Mouse (Mus musculus) layer of hippocampus, postnatal 36 days (tissue): ENCODE measurements at regions not wholly inside any gene's neighbourhood (a gene's known extent, or its start where the extent isn't known, plus 50 kb on each side); places are given as distances from the start of the nearest gene placed in this dataset.

ENCODE experiments used
- DNase-seq, 2 experiments: peaks; one replicate each; pipeline ENCODE4 v3.0.0; 2022

DNA sequence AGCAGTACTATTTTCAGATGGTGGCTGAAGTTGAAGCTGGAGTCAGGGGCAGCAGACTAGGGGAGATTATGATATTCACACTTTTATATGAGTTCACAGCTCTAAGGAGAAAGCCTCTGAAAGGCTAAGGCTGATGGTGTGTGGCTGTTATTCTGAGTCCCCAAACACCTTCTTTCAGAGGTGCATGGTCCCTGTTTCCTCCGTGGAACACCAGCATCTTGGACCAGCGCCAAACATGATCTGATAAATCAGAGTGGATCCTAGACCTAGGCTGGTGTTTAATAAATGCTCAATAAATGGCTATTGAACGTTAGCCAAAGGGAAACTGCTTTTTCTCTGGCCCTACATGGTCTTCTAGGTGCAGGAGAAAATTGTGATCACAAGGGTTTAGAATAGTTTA, 269.2 kb downstream of the Agtpbp1 start:
- no peak for DNase-seq

DNA sequence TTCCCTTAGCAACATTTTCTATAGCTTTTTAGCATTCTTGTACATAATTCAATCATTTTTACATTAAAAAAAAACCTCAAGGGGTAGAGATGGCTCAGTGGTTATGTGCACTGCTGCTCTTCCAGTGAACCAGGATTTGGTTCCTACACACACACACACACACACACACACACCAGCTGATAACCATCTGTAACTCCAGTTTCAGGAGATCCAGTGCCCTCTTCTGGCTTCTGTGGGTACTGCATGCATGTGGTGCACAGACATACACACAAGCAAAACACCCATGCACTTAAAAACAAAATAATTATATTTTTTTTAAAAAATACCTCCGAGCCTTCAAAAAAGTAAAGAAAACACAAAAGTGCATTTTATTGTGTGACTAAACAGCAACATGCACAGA, 270.6 kb downstream of the Agtpbp1 start:
- DNase-seq: no peak

DNA sequence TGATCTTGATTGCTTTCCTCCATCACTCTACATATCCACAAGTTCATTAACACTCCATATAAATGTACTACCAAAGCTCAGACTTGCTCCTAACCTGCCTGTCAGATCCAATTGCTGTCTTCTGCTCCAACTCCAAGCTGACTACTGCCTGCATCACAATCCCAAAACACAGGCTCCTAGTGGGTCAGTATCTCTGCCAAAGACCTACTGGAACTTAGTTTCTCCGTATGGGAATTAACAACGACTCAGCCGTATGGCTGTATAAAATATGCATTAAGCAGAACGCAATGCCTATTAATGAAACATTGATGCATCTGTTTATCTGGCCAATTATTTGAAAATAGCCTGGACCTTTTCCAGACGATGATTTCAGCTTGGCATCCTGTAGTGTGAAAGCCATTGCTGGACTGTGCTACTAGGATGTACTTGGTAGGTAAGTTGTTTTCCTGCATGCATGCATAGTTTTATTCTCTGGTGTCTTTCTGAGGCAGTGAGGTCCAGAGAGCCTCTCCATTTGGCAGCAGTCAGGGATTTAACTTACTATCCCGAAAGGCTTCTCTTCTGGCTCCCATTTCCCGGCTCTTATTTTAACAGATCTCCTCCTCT, 271.2 kb downstream of the Agtpbp1 start:
- no peak for DNase-seq

DNA sequence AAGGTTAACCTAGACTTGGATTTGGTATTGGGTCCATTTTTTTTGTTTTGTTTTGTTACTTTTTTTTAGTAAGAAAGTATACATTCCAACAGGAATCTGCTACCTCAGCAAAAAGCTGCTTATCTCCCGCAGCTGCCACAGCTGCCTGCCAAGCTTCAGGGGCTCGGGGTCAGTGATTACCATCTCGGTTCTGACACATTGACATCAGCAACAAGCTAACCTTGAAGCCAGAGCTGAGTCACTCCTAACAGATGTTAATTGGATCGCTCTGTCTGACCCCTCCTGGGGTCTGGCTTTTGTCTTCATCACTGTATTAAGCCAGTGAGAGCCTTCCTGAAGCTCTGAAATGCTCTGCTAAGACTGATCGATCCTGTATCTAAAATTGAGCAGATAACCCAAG, 292.1 kb downstream of the Agtpbp1 start:
- no peak for DNase-seq

DNA sequence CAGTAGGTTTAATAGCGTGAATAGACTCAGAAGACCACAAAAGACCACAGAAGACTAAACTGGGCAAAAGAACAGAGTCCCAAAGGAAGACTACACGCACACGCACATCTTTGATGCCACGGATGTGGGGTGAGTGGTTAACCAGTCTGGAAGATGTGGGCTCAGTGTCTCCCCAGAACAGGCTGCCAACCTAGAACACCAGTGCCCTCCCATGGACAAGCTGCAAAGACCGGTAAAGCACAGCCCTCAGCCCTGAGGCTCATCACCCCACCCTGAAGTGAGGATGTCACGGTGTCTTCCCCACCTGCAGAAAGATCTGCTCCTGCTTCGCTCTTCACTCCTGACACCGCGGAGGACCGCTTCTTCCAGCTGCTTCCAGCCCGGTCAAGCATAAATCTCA, 295.9 kb downstream of the Agtpbp1 start:
- DNase-seq: peak; percentile 21 to 22

DNA sequence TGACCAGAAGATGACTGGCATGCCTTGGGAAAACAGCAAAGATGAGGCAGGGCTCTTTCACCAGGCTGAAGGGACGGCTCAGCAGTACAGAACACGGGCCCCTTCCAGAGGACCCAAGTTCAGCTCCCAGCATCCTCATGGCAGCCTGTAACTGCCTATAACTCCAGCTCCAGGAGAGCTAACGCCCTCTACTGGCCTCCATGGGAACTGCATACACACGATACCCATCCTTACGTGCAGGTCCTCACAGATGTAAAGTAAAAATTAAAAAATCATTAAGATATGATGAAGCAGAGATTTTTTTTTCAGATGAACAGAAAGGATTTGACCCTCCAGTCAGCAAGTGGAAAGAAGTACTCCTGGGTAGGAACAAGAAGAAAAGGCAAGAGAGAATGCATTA, 303.8 kb downstream of the Agtpbp1 start:
- DNase-seq: no peak

DNA sequence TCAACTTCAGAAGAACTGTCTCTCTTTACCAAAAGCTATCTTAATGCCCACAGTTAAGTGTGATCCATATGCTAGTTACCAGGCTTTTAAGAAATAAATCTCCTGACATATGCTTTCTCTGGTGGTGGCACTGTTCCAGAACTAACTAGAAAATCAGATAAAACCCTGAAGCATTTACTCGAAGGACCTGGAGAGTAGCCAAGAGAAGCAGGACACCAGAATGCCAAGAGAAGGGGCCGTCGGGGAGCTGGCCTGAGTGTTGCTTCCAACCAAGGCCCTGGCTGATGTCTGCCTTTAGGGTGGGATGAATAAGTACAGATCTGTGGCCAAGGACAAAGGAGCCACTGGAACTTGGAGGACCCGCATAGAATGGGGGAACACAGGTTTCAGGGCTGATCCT, 305.9 kb downstream of the Agtpbp1 start:
- DNase-seq: no peak

DNA sequence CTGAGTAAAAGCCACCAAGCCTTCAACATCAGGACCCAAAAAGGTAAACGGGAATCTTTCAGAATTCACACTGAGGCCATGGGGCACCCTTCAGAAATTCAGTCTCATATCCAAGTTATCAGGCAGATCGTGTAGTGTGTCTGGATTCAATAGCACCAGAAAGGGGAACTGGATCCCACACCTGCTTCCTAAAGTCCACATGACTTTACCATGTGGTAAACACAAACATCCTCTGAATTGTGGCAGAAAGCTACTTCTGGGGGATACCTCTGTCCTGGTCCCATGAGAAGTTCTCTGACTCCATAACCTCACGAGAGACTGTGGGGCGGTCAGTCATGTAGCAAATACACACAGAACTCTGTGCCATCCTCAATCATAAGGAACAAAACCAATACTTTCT, 313.4 kb downstream of the Agtpbp1 start:
- DNase-seq: no peak

DNA sequence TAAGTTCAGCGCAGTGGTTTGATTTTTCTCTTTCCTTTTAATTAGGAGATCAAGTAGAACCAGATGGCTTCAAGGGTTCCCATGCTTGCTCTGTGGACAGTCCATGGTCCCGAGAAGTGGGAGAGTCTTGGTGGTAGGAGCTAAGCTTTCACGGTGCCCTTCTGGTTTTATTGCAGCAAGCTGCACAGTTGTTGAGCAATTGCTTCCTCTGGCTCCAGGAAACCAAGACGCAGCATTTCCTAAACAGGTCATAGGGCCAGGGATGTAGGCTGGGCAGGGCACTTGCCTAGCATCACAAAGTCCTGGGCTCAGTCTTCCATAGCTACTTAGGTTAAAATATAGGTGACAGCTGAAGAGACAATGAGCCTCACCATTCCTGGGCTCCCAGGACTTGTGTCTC, 318.2 kb downstream of the Agtpbp1 start:
- DNase-seq: no peak

DNA sequence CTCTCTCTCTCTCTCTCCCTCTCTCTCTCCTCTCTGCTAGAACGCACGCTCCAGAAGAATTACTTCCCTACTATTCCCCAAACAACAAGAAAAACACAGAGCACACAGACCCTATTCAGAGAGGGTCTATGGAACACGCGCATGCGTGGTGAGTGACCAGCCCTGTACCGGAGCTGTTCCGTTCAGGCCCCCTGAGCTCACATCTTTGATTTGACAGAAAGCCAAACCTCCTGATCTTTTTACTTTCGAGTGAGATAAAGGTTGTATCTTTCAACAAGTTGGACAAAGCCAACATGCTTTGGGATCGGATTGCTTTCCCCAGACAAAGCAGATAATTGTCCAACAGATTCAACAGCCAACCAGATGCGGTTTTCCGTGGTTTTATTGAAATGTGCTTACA, 320.9 kb downstream of the Agtpbp1 start:
- no peak for DNase-seq

DNA sequence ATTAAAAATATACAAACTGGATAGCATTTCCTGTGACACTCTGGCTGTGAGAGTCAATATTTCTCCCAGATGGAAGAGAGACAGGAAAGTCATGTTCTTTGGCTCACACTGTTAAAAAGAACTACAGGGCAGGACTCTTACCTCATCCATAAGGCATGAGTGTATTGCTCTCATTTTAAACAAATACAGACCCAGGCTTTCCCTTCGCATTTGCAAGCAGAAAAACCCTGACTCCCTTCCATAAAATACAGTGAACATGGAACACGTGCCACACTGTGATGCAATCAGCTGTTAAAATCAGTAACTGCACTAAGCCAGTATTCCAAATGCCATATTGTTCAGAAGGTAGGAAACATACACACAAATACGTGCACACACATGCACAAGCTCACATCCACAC, 323.1 kb downstream of the Agtpbp1 start:
- DNase-seq: no peak

DNA sequence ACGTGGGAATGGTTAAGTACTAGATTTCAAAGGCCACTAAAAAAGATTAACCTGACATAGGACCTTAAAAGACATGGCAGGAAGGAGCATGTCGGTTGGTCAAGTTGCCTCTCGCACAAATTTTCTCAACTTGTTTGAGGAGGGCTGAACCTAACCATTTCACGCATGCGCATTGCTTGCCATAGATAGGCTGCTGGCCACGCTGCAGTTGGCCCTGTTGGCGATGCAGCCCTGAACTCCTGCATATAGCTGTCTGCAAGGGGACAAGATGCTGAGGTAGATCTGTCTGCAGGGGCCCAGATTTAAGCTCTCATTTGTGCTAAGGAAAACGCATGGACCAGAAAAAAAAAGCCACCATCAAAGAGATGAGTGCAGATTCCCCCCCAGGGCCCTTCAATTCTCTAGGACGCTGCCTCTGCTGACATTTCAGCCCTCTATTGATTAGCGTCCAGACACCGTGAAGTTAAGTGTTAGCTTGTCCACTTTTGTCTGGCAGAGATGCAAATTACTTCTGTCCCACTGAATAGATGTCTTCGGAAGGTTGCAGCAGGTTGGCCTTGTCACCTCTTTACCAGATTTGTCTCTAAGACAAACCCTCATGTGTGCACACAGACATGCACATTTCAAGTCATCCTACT, 329.1 kb downstream of the Agtpbp1 start:
- no peak for DNase-seq

DNA sequence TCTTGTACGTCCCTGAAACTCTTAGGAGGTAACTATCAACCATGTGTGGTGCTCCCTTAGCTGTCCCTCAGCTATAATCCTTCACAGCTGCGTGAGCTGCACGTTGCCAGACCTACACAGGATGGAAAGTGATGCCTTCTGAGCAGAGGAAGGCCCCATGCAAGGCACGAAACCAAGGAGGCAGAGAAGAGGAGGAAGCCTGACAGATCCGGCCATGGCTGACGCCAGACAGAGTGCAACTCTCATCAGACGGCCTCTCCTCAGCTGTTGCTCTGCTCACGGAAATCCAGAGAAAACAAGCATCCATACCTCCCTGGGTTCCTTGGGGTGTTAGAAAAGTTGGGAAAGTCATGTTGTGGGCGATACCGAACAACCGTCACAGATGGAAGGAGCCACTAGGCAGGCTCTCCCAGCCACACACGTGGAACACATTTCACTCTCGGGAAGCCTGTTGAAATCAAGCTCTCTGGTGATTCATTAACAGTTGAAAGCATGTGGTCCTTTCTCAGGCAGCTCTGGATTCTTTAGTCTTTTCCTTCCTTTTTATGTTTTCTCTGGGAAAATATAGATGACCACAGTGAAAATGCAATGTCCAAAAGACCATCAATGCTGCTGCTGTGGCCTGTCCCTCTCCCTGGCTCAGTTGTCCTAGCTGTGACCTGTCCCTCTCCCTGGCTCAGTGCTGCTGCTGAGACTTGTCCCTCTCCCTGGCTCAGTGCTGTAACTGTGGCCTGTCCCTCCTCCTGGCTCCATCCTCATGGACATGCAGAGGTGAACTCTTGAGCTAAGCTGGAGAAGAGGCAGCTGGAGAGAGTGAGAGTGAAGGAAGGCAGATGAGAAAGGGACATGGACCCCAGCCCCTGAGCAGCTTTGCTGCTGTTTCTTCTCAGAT, 331.1 kb downstream of the Agtpbp1 start:
- no peak for DNase-seq

DNA sequence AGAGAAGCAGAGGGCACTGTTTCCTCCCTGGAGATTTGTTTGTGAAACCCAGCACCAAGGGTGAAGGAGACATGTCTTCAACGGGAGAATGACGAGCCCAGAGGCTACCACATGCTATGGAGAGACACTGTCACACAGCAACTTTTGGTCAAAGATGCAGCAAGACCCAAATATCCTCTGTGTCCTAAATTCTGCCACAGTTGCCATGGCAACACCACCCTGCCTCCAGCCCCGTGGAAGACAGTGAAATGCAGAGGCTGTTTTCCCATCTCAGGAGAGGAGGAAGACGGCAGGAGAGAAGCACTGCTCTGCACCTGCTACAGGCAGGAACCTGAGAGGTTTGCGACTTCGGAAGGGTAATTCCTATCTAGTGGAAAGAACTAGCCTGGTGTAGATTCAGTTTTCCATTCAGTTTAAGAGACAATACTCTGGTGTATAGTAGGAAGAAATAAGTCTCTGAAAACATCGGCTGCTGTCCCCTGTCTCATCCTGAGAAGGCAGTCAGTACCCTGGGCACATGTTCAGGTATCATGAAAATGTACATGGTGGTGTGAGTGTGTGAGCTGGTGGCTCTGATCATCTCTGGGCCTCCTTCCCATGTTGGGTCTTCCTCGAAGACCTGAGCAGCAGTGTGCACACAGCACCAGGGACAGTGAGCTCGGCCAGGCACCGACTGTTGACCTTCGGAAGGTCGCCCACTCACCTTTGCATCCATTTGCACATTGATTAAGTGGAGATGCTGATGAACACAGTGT, 333.6 kb downstream of the Agtpbp1 start:
- peak; percentile 43 to 54 for DNase-seq

DNA sequence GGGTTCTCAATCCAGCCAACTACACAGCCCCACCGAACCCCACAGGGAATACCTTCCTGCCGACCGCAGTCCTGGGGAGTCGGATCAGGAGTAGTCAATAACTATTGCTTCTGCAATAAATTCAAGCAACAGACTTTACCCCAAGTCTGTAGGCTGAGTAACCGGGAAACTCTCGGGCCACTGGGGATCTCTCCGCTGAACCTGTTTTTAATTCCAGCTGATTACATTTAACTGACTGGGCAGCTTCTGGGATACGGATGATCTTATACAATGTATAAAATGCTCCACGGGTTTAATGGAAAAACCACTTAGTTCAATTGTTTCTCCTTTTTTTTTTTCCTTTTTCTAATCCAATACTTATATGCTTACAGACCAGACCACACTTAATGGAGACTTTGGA, 336.6 kb downstream of the Agtpbp1 start:
- DNase-seq: no peak

DNA sequence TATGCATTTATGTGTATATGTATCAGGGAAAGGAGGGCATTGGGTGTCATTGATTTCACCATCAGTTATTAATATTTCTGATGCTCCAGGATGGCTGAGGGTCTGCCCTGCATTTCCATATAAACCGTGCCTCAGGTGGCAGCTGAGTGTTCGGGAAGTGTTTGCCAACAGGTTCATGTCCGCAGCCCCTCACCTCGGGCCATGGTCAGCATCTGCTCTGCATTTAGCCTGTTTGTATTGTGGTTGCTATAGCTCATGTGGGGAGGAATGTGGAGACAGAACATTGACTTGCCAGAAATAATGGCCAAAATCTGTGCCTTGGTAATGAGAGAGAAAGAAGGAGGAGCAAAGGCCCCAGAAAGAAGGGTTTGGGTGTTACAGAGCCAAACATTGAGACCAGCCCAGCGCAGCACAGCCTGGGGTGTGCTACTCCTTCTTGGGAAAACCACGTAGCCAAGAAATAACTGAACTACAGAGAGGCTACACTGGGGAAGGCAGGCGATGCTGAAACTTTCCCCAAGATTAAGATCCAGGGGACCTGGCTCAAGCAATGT, 338.0 kb downstream of the Agtpbp1 start:
- DNase-seq: no peak

DNA sequence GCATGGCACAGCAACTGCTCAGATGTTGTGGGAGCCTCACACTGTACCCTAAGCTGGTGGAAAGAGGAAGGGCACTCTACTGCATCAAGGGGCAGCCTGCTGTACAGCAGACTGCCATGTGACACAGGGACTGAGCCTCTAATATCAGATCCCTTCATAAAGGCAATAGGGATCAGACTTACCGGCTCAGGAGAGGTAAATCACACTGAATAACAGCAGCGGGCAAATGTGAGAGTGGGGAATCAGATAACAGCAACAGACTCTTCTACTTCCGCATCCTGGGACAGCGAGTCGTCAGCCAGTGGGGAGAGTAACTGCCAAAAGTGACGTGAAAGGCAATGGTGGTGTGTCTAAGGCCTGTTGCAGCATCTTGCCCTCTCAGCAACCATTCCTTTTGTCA, 339.0 kb downstream of the Agtpbp1 start:
- DNase-seq: no peak

DNA sequence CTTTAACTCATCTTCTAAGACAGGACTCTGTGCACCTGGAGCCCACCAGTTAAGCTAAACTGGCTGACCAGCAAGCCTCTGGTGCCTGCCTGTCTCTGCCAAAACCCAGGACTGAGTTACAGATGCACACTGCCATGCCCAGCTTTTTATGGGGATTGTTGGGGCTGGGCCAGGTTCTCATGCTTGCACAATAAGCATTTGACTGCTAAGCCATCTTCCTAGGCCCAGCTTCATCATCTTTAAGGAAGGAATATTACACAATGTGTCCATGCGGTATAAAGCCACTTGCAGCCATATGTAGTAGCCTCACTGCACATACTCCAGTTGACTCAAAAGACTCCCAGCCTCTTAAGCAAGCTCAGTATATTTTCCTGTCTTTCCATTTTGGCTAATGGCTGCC, 340.4 kb downstream of the Agtpbp1 start:
- DNase-seq: no peak

DNA sequence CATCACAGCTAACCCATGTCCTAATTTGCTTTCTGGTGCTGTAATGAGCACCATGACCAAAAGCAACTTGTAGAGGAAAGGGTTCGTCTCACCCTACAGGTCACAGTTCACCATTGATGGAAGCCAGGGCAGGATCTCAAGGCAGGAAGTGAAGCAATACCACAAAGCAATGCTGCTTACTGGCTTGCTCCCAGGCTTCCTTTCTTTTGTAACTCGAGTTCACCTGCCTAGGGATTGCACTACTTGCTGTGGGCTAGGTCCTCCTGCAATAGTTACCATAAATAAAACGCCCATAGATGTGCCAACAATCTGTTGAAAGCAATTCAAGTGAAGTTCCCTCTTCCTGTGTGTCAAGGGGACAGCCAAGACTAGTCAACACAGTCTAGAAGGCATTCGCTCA, 342.4 kb downstream of the Agtpbp1 start:
- no peak for DNase-seq

DNA sequence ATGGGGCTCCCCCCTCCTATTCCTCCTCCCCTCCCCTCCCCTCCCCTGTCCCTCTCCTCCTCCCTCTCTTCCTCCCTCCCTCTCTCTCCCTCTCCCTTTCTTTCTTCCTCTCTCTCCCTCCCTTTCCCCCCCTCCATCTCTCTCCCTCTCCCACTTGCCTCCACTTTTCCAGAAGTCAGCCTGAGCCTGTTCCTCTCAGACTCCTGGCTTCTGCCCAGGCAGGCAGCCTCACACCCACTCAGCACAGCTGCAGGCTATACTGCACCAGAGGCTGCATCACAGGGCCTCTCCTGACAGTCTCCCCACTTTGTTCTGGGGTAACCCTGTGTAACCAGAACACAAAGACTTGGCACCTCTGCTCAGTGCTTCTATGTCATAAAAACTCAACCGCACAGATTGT, 346.3 kb downstream of the Agtpbp1 start:
- DNase-seq: peak in 1 of 2 experiments; percentile 33

DNA sequence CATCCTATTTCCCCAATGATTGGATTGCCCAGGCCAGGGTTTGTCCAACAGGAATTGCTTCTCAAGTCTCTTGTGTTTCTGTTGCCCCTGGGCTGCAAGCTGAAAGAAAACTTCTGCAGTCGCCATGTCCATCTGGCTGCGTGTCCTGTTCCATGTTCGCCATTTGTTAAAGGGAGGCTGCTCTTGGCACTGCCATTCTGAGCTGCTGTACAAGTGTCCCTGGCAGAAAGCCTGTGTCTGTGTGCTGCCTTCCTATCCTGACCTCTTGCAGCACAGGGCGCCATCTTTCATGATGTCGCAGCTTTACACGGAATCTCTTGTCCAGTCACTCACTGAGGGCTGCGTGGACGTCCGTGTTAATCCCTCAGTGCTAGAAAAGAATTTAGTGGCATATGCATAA, 349.2 kb downstream of the Agtpbp1 start:
- peak in 1 of 2 experiments; percentile 35 for DNase-seq

DNA sequence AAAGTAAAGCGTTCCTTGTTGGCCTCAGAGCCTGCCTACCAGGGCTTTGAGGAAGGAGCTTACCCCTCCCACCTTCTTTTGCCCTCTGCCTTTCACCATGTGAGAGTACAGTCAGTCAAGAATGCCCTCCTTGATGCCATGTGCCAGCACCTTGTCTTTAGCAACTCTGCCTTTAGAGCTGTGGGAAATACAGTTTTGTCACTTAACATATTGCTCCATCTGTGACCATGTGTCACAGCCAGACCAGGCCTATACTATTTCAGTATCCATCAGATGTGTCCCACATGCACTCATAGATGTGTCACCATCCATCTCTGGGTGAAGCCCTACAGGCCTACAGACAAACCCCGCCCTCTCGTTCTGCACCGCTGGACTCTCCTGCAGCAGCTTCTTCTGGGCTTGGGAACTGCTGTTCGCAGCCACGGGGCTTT, 355.9 kb downstream of the Agtpbp1 start:
- DNase-seq: no peak
